Mouse (Mus musculus): Measurements from ENCODE around the gene Ninj2.

GRCm38 (mm10) chr6:120155510-120155909 is 62.4 kb downstream of the Ninj2 start:
- TF ChIP-seq CTCF (IDR thresholded peaks at IDR 0.05; ENCODE audit: insufficient read depth, low read length) (no peak), POLR2A (IDR thresholded peaks at IDR 0.05; ENCODE audit: borderline replicate concordance, extremely low read depth, low read depth, low read length) (no peak)

All from lung, adult 2 months (tissue).